Mouse (Mus musculus) megakaryocyte, embryonic 14.5 days (primary cell): ENCODE results near the gene Hdac7.

Source experiments
- FLI1 ChIP-seq: IDR thresholded peaks from 2 replicates; pipeline ENCODE4 v1.6.1; 2012; ENCODE audit warnings: low read length, inconsistent platforms, mixed read lengths
- GATA1 ChIP-seq: IDR thresholded peaks from 3 replicates; pipeline ENCODE4 v1.6.1; 2012; ENCODE audit warnings: mixed read lengths, low read length, inconsistent platforms, borderline replicate concordance

GRCm38 (mm10) chr15:97842058-97842457 is 2.2 kb downstream of the Hdac7 start:
- no peak for TF ChIP-seq GATA1
- no peak for TF ChIP-seq FLI1
